Mouse (Mus musculus): ENCODE measurements at regions not wholly inside any gene's neighbourhood (a gene's known extent, or its start where the extent isn't known, plus 50 kb on each side); places are given as distances from the start of the nearest gene placed in this dataset.
A peak's percentile ranks its signal among the peaks of the same experiment; 100 is the strongest.

DNA sequence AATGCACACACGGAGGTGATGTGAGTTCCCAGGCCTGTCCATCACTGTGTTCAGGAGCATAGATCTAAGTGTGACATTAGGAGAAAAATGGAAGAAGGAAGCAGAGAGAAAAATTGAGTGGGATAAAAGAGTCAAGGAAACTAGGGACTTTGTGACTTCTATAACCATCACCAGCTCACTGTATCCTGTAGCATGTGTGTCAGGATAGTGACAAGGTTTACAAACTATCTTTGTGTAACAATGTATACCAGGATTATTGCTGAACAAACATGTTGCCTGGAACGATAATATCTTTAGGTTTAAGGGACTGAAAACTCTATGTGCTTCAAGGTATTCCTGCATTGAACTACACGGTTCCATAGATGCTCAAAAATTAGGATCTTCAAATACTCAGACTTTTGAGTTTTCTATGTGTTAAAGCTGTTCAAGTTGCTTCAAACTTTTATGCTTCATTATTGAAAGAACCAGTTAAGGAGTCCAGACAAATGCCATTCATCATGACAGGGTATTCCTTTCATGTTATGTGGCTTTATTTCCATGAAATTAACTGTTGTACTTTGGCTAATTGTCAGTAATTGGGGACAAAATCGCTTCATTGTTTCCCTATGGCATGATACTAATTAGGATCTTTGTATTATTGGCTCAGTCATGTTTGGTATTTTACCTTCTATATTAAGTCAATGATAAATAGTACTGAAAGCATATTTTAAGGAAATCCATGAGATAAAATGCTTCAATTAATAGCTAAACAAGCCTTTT is 200.5 kb downstream of the Gm11146 start:
- no peak for DNase-seq (ENCODE audit: low spot score)

DNA sequence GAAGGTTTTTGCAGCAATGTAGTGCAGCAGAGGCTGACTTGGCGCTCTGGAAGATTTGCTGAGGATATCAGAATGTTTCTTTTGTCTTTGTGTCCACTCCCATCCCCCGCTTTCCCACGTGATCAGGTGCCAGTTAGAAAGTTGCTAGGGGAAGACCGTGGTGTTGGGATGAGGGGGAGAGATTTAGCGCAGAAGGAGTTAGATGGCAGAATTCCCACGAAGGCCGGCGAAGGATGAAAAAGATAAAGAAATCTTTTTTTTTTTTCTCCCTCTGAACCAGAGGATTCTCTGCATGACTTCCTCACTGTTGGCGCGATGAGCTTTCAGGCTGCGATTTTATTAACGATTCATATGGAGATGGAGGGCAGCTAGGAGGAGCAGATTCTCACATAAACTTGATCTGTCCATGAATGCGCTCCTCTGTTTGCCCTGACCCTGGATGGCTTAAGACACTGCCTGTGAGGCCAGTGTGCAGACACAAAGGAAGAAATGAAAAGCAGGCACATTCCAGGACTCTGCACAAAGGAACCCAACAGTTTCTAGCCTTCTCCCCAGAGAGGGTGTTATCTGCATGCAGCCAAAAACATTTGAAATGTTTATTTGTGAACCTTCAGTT is 201.5 kb downstream of the Gm11146 start:
- peak; percentile 46 for DNase-seq (ENCODE audit: low spot score)

DNA sequence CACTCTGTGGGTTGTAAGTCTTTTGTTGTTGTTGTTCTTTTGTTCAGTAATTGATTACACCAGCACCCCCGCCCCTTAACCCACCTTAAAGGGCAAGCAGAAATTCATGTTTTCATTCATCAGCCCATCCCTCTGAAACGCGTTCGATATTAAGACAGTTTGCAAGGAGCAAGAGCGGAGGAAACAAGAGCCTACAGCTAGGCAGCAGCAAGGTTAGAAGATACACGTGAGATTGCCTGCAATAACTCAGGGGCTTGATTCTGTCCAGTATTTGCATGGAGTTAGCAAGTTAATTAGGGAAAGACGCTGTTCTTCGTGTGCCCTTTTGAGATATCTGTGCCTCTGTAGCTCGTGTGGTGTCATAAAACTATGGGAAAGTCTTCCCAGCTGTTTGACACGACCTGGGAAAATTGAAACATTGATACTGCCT is 202.0 kb downstream of the Gm11146 start:
- no peak for DNase-seq (ENCODE audit: low spot score)

DNA sequence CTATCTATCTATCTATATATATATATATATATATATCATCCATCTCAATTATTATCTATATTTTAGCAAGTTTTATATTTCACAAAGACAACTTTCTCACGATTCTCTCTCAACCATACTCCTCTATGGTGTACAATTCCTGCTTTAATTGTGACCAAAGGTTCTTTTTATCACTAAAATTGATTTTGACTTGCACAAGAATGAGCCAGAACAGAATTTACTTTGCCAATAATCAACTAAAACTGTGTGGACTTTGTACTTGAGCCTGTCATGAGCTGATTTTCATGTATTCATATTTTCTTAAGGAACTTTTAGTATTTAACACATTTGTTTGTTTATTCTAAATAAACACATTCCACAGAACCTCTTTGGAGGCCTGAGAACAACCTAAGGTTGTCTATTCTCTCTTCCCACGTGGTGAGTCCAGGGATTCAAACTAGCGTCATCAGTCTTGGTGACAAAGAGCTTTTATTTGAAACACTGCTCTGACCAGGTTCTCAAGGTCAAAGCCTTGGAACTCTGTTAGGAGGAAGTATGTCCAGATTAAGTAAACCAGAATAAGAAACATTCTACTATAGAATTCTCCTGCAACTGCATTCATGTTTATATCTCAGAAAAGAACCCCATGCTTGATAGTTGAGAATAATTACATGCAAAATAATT is 207.7 kb downstream of the Gm11146 start:
- no peak for DNase-seq (ENCODE audit: low spot score)

DNA sequence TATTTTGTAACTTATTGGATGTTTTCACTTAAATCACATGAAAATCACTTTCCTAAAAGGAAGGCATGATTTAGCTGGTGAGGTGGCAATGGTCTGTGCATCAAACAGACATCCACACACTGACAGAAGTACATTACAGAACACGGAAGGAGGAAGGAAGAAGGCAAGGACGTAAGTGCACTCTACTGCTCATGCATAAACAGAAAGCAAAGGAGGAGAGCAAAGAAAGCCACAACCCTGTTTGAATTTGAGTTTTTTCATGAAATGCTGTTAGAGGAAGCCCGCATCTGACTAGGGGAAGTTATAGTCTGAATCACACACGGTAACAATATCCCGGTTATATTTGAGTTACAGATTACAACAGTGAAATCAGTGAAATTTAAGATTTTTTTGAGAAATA is 208.4 kb downstream of the Gm11146 start:
- no peak for DNase-seq (ENCODE audit: low spot score)

- no peak for DNase-seq (ENCODE audit: low spot score)
Measured at GRCm38 (mm10) chr16:77392205-77392604, 209.7 kb downstream of the Gm11146 start.

GRCm38 (mm10) chr16:77384021-77384729 is 217.7 kb downstream of the Gm11146 start:
- no peak for DNase-seq (ENCODE audit: low spot score)

DNA sequence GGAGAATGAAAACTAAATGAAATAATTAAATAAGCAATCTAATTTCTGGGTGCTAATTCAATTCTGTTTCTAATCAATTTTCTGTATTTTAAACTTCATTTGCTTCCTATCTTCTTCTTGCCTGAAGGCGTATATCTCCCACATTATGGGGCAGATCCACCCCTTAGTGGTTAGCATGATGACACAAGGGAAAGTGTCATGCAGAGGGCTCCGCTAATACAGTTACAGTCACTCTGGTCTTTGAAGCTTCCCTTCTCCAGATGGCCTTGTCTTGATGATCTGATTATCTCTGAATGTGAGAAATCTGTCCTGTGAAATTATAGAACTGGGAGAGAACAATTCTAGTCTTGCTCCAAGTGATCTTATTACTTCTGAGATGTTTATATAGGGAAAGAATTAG is 219.1 kb downstream of the Gm11146 start:
- DNase-seq (ENCODE audit: low spot score) = no peak

- peak; percentile 20 for DNase-seq (ENCODE audit: low spot score)
Measured at GRCm38 (mm10) chr16:77372768-77373167, 229.1 kb downstream of the Gm11146 start.

DNA sequence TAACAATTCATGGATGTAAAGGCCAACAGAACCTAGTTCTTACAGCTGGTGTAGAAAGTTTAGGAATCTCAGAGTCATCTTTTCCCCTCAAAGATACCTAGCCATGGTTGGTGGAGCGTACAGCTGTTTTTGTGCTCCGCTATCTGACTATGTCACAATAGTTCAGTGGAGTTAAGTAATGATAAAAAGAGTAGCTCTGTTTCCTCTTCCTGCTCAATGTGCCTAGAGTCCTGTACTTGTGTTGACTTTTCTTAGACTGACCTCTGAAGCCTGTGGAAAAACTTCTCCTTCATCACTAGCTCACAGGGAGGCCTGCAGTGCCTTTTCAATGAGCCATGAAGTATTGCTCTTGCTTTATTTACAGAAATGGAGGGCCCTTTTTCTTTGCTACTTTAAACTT is 232.1 kb downstream of the Gm11146 start:
- DNase-seq (ENCODE audit: low spot score) = no peak

- no peak for DNase-seq (ENCODE audit: low spot score)
Measured at GRCm38 (mm10) chr16:77365254-77365653, 236.6 kb downstream of the Gm11146 start.

- DNase-seq (ENCODE audit: low spot score) = no peak
Measured at GRCm38 (mm10) chr16:77364439-77364838, 237.5 kb downstream of the Gm11146 start.

GRCm38 (mm10) chr16:77359190-77359589 is 242.7 kb downstream of the Gm11146 start:
- DNase-seq (ENCODE audit: low spot score) = no peak

DNA sequence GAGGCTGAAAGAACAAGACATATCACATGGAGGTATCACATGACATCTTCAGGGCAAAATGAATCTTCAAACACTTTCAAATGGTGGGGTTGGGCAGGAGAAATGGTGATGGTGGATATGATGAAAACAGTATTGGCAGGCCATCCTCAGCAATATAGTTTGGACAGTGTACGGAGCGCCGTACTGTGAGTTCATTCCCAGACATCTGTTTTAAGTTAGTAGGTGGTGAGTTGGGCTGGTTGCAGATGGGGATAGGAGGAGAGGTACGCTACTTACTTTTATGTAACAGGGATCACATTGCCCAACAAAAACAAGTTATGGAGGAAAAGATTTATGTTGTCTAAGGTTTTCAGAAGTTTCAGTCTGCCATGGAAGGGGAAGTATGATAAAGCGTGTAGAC is 246.6 kb downstream of the Gm11146 start:
- DNase-seq (ENCODE audit: low spot score) = no peak

DNA sequence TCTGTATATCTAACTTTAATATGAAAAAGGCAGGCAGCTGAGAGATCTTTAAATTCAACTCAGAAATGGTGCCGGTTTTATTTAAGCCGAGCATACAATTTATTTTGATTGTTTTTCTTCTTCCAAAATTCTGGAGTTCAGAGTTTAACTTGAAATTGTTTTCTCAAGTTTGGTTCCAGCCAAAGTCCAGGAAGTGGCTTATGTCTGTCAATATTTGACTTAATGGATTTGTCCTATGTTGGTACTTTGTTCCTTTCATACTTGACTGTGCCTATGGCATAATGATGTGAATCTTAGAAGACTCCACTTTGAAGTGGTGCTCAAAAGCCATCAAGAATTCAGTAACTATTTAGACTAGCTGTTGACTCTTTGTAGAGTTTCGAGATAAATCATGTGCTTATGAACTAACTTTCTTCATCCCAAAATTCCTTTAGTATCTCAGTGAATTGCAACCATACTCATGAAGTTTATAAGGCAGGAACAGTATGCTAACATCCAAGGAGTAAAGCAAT is 247.6 kb downstream of the Gm11146 start:
- no peak for DNase-seq (ENCODE audit: low spot score)

DNA sequence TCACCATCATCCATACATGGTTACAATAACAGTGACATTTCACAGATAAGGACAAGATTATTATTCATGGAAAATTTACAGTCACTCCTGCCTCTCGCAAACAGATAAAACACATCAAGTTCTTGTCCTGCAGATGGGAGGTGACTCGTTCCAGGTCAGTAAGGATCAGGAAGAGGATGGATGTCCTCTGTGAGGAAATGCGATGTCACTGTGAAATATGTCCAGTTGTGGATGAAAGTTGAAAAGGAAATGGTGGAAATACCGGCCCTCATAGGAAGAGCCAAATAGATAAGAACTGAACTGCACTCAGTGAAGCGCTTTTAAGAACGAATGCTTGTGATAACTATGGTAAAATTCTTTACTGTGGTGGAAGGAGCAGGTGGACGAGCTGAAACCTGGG is 255.8 kb downstream of the Gm11146 start:
- DNase-seq (ENCODE audit: low spot score) = no peak

DNA sequence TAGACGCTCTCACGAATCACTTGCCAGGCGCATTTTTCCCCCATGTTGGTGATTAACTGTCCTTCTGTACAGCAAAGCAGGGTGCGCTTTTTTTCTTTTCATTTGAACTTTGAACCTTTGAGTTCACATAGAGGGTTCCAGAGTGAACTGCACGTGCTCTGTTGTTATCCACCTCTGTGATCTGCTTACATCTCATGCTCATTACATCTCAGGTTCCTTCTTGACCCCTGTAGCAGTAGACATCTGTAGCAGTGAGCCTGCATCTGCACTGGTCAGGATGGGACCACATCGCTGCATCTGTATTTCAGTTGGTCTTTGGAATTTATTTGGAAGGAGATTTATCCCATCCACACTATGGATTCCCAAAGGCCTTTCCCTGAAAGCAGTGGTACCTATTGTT is 269.6 kb downstream of the Gm11146 start:
- no peak for DNase-seq (ENCODE audit: low spot score)

GRCm38 (mm10) chr16:77330996-77331395 is 270.9 kb downstream of the Gm11146 start:
- peak; percentile 26 for DNase-seq (ENCODE audit: low spot score)

- DNase-seq (ENCODE audit: low spot score) = no peak
Measured at GRCm38 (mm10) chr16:77329711-77330530, 272.0 kb downstream of the Gm11146 start.

GRCm38 (mm10) chr16:77329160-77329691 is 272.7 kb downstream of the Gm11146 start:
- DNase-seq (ENCODE audit: low spot score) = peak; percentile 62

All from gastrocnemius, adult 18-20 months (tissue).